Comparison of ENCODE assay signal across 13 mouse cellular contexts in genomic region chr15:30827424-30828263, GRCm38 (mm10).
DNase-seq lines count a peak whose midpoint lies in the region; ATAC-seq lines count a peak whose summit lies in the region.
"Had no signal": no experiment of that assay in that cellular context is flagged by ENCODE, and none has a peak within 500 bp of the region (broad histone marks: within the 10 kb centered on the region; RNA-seq: fewer than 3 reads in every experiment).

No protein-coding gene starts in this region.

- H3K4me3 ChIP-seq in hindbrain, embryonic 14.5 days (replicated peaks; ENCODE audit: low read length): no peak overlapping the region
- H3K4me3 ChIP-seq in midbrain, embryonic 10.5 days: no peak overlapping the region

- H3K36me3 ChIP-seq in hindbrain, embryonic 14.5 days (replicated peaks; ENCODE audit: control insufficient read depth, insufficient read depth): no peaks in the 10 kb centered on the region
- no peaks in the 10 kb centered on the region for H3K36me3 ChIP-seq in midbrain, embryonic 10.5 days

- H3K27me3 ChIP-seq in hindbrain, embryonic 14.5 days (ENCODE audit: control insufficient read depth, insufficient read depth, low read length): no peaks in the 10 kb centered on the region
- no peaks in the 10 kb centered on the region for H3K27me3 ChIP-seq in midbrain, embryonic 10.5 days (ENCODE audit: low read depth, poor library complexity, severe bottlenecking)

- peak overlapping the region; percentile 69 for H3K27ac ChIP-seq in hindbrain, embryonic 14.5 days
- peak overlapping the region; percentile 63; the same call in 1 of the 2 replicates for H3K27ac ChIP-seq in midbrain, embryonic 10.5 days (replicated peaks)
- H3K27ac ChIP-seq: kidney, postnatal 0 days had no signal

- WGBS in hindbrain, embryonic 14.5 days: 60% methylated on average over 17 of the region's 17 CpGs
- 83% methylated on average over 17 of the region's 17 CpGs for WGBS in midbrain, embryonic 10.5 days

- no peak overlapping the region for H3K4me2 ChIP-seq in hindbrain, embryonic 14.5 days (replicated peaks)
- H3K4me2 ChIP-seq: liver, embryonic 11.5 days had no signal

- peak; percentile 37 for DNase-seq in layer of hippocampus, adult 11-12 months (ENCODE audit: low spot score)
- no peak for DNase-seq in layer of hippocampus, postnatal 25 days (ENCODE audit: extremely low spot score in 1 of 2, low spot score in 1 of 2)
- DNase-seq in hindbrain, embryonic 14.5 days (ENCODE audit: low spot score): peak; percentile 40
- no peak for DNase-seq in midbrain, embryonic 10.5 days (ENCODE audit: low spot score)
- peak; percentile 34 for DNase-seq in telencephalon, adult 2 months (ENCODE audit: low read depth, low spot score)
- DNase-seq in T-cell, adult 2 months (ENCODE audit: low spot score): no peak
- DNase-seq in heart, adult 8-10 months (ENCODE audit: low spot score): no peak
- DNase-seq: cerebellum, adult 9-10 months; gastrocnemius, postnatal 25 days; lung, postnatal 10 days had no signal

- no peaks in the 10 kb centered on the region for H3K9me3 ChIP-seq in hindbrain, embryonic 14.5 days (ENCODE audit: control insufficient read depth, low read length)
- no peaks in the 10 kb centered on the region for H3K9me3 ChIP-seq in midbrain, embryonic 10.5 days (replicated peaks)

- peak overlapping the region; percentile 24; the same call in 1 of the 2 replicates for H3K9ac ChIP-seq in hindbrain, embryonic 14.5 days

- peak; percentile 66 for ATAC-seq in hindbrain, embryonic 14.5 days (ENCODE audit: low FRiP score)
- ATAC-seq in cerebellum, adult (ENCODE audit: insufficient number of reproducible peaks, low FRiP score, low TSS enrichment): no peak

- no peaks in the 10 kb centered on the region for H3K4me1 ChIP-seq in hindbrain, embryonic 14.5 days (replicated peaks; ENCODE audit: control insufficient read depth, insufficient read depth, low read length)
- H3K4me1 ChIP-seq in midbrain, embryonic 10.5 days: no peaks in the 10 kb centered on the region

Comparison
In these comparisons a context has a peak if more than half of its experiments do, and no peak if none do; other contexts are left out.
1. DNase-seq: peak in layer of hippocampus, adult 11-12 months (single experiment), hindbrain, embryonic 14.5 days (single experiment) and telencephalon, adult 2 months (single experiment); none in layer of hippocampus, postnatal 25 days (0 of 2), midbrain, embryonic 10.5 days (single experiment), T-cell, adult 2 months (single experiment) and heart, adult 8-10 months (single experiment).